Mouse (Mus musculus) left cerebral cortex, postnatal 10 days (tissue): ENCODE data around the gene Sema7a. TPM values are rescaled to one million over a fixed set of nuclear protein-coding genes. Genes with fewer than 3 reads are reported as not detected.

Experiments
- DNase-seq, 2 experiments: peaks; one replicate each; pipeline ENCODE4 v3.0.0; 2021 to 2022; ENCODE audit warnings: low spot score in 2 of 2, mixed read lengths in 1 of 2; ENCODE audit errors: extremely low spot score in 1 of 2
- intact Hi-C: fragments of 180-260 bp; cut with DNase I; formaldehyde crosslinking; loops from one replicate; pipeline ENCODE4 v1.15.1; 2025
- total RNA-seq, 2 experiments: library from RNA; stranded (reverse); gene quantifications; 2 replicates each; pipeline ENCODE4 v1.2.3; 2021

Gene Sema7a
- total RNA-seq, 2 experiments from 2014 or later = 127 to 132 TPM

DNA sequence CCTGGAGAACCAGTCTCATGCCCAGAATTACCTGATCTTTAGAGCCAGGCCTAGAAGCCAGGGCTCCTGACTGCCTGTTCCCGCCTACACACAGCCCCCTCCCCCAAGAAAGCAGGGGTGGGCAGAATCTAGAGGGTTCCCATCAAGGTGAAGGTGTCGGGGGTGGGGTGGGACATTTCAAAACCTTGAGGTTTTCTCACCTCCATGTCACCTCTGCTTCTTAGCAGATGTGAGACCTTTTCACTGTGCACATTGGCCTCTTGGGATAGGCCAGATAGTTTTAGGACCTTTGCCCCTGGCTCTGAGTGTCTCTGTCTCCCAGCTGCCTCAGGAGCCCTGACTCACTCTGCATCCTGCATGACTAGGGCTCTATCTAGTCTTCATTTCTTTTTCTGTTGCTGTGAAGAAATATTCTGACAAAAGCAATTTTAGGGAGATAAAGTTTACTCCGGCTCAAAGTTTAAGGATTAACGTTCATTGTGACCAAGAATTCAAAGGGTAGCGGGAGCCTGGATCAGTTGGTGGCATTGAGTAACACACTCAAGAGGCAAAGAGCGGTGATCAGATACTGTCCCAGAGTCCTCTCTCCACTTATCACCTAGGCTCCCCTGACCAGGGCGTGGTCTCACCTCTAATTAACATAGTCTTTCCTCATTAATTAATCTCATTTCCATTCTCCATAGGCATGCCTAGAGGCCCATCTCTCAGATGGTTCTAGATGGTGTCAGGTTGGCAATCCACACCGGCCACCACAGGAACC lies 29.1 kb downstream of the Sema7a start:
- intact Hi-C loops = no loop called here
- no peak for DNase-seq

GRCm38 (mm10) chr9:57969736-57970495 lies 30.0 kb downstream of the Sema7a start:
- DNase-seq = peak in 1 of 2 experiments; percentile 65
- intact Hi-C loops = no loop called here

- intact Hi-C loops = no loop called here
These were observed 31.5 kb downstream of the Sema7a start for GRCm38 (mm10) chr9:57971413-57971812.

GRCm38 (mm10) chr9:57972141-57972591 lies 32.3 kb downstream of the Sema7a start:
- intact Hi-C loops = no loop called here

More at GRCm38 (mm10) chr9:57971413-57971812, 31.5 kb downstream of the Sema7a start:
- DNase-seq = no peak

DNA sequence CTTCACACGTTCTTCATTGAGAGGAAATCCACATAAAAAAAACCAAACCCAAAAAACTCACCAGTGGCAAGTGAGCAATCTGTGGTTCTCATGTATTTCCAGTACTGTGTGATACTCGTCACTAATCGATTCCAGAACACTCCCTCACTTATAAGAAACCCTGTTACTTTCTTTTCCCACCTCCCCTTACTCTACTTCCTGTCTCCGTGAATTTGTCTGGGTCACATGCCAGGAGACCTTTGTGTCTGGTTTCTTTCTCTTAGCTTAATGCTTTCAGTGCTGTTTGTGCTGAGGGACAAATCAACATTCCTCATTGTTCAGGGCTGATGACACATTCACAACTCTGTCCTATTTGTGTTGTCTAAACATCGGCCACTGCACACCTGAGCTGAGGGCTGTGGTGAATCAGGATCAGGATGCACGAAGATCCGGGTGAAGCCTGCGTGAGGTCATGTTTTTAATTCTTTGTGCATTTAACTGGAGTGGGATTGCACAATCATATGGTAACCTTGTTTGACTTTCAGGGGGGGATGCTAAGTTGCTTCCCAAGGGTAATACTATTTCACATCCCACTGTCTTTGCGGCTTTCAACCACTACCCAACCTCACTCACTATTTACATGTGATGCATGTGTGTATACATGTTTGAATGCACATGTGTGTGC lies 33.0 kb downstream of the Sema7a start:
- intact Hi-C loops = no loop called here

More at GRCm38 (mm10) chr9:57972141-57972591, 32.3 kb downstream of the Sema7a start:
- DNase-seq = no peak

GRCm38 (mm10) chr9:57973440-57974066 lies 33.6 kb downstream of the Sema7a start:
- intact Hi-C loops = no loop called here
- DNase-seq = no peak

More for the DNA sequence above, 33.0 kb downstream of the Sema7a start:
- no peak for DNase-seq

DNA sequence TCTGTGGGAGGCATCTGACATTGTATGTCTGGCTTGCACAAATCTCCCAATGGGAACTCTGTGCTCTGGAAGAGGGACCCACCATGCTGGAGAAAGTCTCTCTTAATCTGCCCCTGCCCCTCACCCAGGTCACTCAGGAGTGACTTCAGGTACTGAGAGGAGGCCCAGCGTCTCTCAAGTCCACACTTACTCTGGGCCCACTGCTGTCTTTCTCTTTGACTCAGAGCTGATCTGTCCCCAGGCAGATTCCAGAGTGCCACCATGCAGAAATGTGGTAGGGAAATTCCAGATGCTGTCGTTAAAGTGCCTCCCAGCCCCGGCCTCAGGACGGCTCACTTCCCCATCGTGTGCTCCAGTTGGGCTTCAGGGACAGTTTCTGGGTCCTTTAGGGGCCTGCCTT lies 34.3 kb downstream of the Sema7a start:
- DNase-seq = no peak
- intact Hi-C loops = no loop called here

DNA sequence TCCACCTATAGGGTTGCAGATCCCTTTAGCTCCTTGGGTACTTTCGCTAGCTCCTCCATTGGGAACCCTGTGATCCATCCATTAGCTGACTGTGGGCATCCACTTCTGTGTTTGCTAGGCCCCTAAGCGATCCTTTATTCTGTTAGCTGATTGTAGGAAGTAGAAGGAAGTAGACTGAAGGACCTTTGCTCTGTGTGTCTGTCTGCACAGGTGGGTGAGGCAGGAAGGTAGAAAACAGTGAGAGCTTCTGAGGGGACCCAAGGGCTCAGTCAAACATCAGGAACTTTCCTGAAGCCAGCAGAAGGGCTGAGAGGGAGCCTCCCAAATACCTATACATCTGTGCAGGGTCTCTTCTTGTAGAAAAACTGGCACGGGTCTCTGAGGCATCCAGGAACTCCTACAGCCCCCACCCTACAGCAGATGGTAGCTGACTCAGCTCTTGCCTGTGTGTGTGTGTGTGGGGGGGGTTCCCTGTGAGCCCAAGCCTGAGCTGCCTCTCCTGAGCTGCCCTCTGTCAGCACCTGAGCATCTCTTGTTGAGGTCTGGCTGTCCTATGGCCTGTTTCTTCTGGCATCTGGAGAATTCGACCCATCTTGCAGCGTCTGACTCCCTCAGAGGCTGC lies 35.4 kb downstream of the Sema7a start:
- intact Hi-C loops = no loop called here
- no peak for DNase-seq

DNA sequence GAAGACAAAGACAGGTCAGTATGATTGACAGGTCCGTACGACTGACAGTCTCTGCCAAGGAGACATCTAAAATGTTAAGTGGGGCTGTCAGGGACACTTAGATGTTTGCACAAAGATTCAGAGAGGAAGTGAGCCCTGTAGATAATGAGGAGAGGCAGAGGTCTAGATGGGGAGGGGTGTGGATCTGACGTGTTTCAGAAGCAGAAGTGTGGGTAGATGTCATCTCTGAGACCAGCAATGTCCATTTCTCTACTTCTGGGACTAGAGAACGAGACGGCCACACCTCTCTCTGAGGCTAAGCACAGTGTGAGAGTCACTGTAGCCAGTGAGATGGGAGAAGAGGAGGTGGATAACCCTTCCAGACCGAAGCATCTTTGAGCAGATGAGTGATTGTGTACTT lies 38.1 kb downstream of the Sema7a start:
- intact Hi-C loops = no loop called here
- DNase-seq = no peak

DNA sequence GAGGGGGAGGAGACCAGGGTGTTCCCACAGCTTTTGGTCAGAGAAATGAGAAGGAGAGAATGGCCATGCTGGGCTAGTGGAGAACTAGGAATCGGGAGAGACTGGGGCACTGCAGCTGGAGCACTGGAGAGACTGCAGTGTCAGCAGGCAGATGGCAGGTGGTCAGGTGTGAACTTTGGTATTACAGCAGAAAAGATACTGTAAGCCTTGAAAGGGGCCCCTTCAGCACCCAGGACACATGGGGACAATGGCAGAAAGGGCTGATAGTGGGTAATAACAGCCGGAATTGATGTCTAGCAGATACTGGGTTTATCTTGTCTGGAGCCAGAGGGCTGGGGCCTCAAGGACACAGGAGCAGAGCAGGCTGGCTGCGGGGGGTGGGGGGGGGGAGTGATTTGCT lies 38.9 kb downstream of the Sema7a start:
- no peak for DNase-seq
- intact Hi-C loops = no loop called here

GRCm38 (mm10) chr9:57980570-57980969 lies 40.7 kb downstream of the Sema7a start:
- DNase-seq = no peak
- intact Hi-C loops = no loop called here

GRCm38 (mm10) chr9:57985304-57985703 lies 45.4 kb downstream of the Sema7a start:
- peak in 1 of 2 experiments; percentile 58 for DNase-seq
- intact Hi-C loops = no loop called here

GRCm38 (mm10) chr9:57986293-57986692 lies 46.4 kb downstream of the Sema7a start:
- intact Hi-C loops = no loop called here
- no peak for DNase-seq

- intact Hi-C loops = no loop called here
- no peak for DNase-seq
These were observed 48.2 kb downstream of the Sema7a start for GRCm38 (mm10) chr9:57988098-57988497.

GRCm38 (mm10) chr9:57989309-57989708 lies 49.4 kb downstream of the Sema7a start:
- no peak for DNase-seq
- intact Hi-C loops = no loop called here

GRCm38 (mm10) chr9:57990438-57991110 lies 50.7 kb downstream of the Sema7a start:
- intact Hi-C loops = loop anchor here (10.0 kb wide), 1 partner anchor 336 kb away; the partner anchor contains the start of gene Csk
- DNase-seq = no peak

DNA sequence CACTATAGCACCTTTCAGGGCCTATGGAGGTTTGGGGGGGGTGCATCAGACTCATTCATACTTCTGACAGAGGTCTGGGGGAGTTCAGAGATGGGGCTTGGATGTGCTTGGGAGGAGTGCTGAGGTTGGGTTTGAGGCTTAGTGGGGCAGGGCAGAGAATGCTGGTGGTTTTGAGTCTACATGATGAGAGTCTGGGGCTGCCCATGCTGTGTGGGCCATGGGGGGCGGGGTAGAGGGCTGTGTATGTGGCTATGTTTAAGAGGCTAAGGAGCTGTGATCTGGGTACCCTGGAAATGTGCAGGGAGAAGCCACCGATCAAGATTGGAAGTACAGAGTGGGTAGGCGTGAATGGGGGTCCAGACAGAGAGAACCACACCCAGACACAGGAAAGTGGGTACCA lies 52.1 kb downstream of the Sema7a start:
- intact Hi-C loops = loop anchor here (10.0 kb wide), 1 partner anchor 337 kb away; the partner anchor contains the start of gene Csk
- no peak for DNase-seq
